Mouse (Mus musculus) MEL (cell line): Measurements from ENCODE around the gene Hcn2. TPM values are rescaled to one million over a fixed set of nuclear protein-coding genes. Genes with fewer than 3 reads are reported as not detected.

Experiments
- DNase-seq: peaks from one replicate; pipeline ENCODE4 v3.0.0; 2011; ENCODE audit warnings: low read depth, low spot score
- H3K27ac ChIP-seq: 2 replicates; pipeline ENCODE4 v1.5.1; 2012; ENCODE audit warnings: low read depth, mild to moderate bottlenecking, control low read depth, low read length, moderate library complexity; ENCODE audit not compliant: control insufficient read depth
- H3K27me3 ChIP-seq, 2 experiments: fragments of 150-350 bp in 1 of 2; sonication (generic) in 1 of 2; 2 replicates each; pipeline ENCODE4 v1.6.1; 2012; ENCODE audit warnings: low read length in 2 of 2, mild to moderate bottlenecking in 2 of 2, improper control_type of control experiment in 1 of 2, moderate library complexity in 1 of 2; ENCODE audit not compliant: insufficient read depth in 2 of 2, control insufficient read depth in 1 of 2
- H3K36me3 ChIP-seq, 2 experiments: 2 replicates each; pipeline ENCODE4 v1.6.1; 2012 to 2014; ENCODE audit warnings: low read length in 2 of 2, improper control_type of control experiment in 1 of 2, inconsistent platforms in 1 of 2, mild to moderate bottlenecking in 1 of 2; ENCODE audit not compliant: insufficient read depth in 2 of 2, control insufficient read depth in 1 of 2
- H3K4me1 ChIP-seq, 2 experiments: fragments of 150-350 bp in 1 of 2; sonication (generic) in 1 of 2; 2 replicates each; pipeline ENCODE4 v1.6.1; 2012; ENCODE audit warnings: low read length in 2 of 2, improper control_type of control experiment in 1 of 2, mild to moderate bottlenecking in 1 of 2; ENCODE audit not compliant: insufficient read depth in 2 of 2, control insufficient read depth in 1 of 2
- H3K4me3 ChIP-seq, 2 experiments: fragments of 150-350 bp in 1 of 2; sonication (generic) in 1 of 2; 2 replicates each; pipeline ENCODE4 v1.5.1; 2012; ENCODE audit warnings: low read depth in 2 of 2, low read length in 2 of 2, mild to moderate bottlenecking in 2 of 2, moderate library complexity in 2 of 2, control low read depth in 1 of 2, improper control_type of control experiment in 1 of 2; ENCODE audit not compliant: control insufficient read depth in 1 of 2, insufficient read depth in 1 of 2
- H3K79me2 ChIP-seq: 2 replicates; pipeline ENCODE4 v1.6.1; 2012; ENCODE audit warnings: mild to moderate bottlenecking, low read length, moderate library complexity; ENCODE audit not compliant: control insufficient read depth, poor library complexity, insufficient read depth
- H3K9ac ChIP-seq: 2 replicates; pipeline ENCODE4 v1.6.1; 2012; ENCODE audit warnings: low read depth, mild to moderate bottlenecking, control low read depth, low read length, moderate library complexity; ENCODE audit not compliant: control insufficient read depth, poor library complexity, severe bottlenecking
- H3K9me3 ChIP-seq: fragments of 150-350 bp; sonication (generic); replicated peaks from 2 replicates; pipeline ENCODE4 v1.6.1; 2012; ENCODE audit warnings: mild to moderate bottlenecking, low read length, improper control_type of control experiment, moderate library complexity; ENCODE audit not compliant: insufficient read depth
- CHD2 ChIP-seq: IDR thresholded peaks from 2 replicates; pipeline ENCODE4 v1.6.1; 2011; ENCODE audit warnings: low read length, improper control_type of control experiment
- E2F4 ChIP-seq: IDR thresholded peaks from 2 replicates; pipeline ENCODE4 v1.6.1; 2011; ENCODE audit warnings: low read depth, low read length, improper control_type of control experiment, borderline replicate concordance
- EP300 ChIP-seq, 2 experiments: IDR thresholded peaks; 2 replicates each; pipeline ENCODE4 v1.6.1; 2011; ENCODE audit warnings: improper control_type of control experiment in 2 of 2, low read length in 2 of 2, low read depth in 1 of 2, mild to moderate bottlenecking in 1 of 2
- GABPA ChIP-seq: IDR thresholded peaks from 2 replicates; pipeline ENCODE4 v1.6.1; 2012; ENCODE audit warnings: low read depth, mild to moderate bottlenecking, inconsistent platforms, low read length, improper control_type of control experiment, moderate library complexity
- HCFC1 ChIP-seq: IDR thresholded peaks from 2 replicates; pipeline ENCODE4 v1.6.1; 2012; ENCODE audit warnings: low read depth, mild to moderate bottlenecking, inconsistent platforms, low read length, improper control_type of control experiment, moderate library complexity
- JUND ChIP-seq: IDR thresholded peaks from 2 replicates; pipeline ENCODE4 v1.6.1; 2011; ENCODE audit warnings: low read depth, mild to moderate bottlenecking, improper control_type of control experiment, low read length
- KAT2A ChIP-seq: conservative IDR thresholded peaks from 2 replicates; pipeline ENCODE4 v1.6.1; 2012; ENCODE audit warnings: low read depth, low read length, improper control_type of control experiment, inconsistent platforms
- MAX ChIP-seq: IDR thresholded peaks from 2 replicates; pipeline ENCODE4 v1.6.1; 2011; ENCODE audit warnings: low read length, improper control_type of control experiment
- MAZ ChIP-seq: IDR thresholded peaks from 2 replicates; pipeline ENCODE4 v1.6.1; 2012; ENCODE audit warnings: low read depth, mild to moderate bottlenecking, inconsistent platforms, low read length, improper control_type of control experiment
- MXI1 ChIP-seq: IDR thresholded peaks from 2 replicates; pipeline ENCODE4 v1.6.1; 2011; ENCODE audit warnings: mild to moderate bottlenecking, low read depth, low read length, improper control_type of control experiment
- MYB ChIP-seq: IDR thresholded peaks from 2 replicates; pipeline ENCODE4 v1.6.1; 2011; ENCODE audit warnings: mild to moderate bottlenecking, low read depth, low read length, improper control_type of control experiment
- NELFE ChIP-seq: IDR thresholded peaks from 2 replicates; pipeline ENCODE4 v1.6.1; 2011; ENCODE audit warnings: low read depth, low read length, improper control_type of control experiment
- POLR2A ChIP-seq, 2 experiments: IDR thresholded peaks; 2 replicates each; pipeline ENCODE4 v1.6.1; 2011 to 2012; ENCODE audit warnings: low read length in 2 of 2, mild to moderate bottlenecking in 2 of 2, control low read depth in 1 of 2, improper control_type of control experiment in 1 of 2, low read depth in 1 of 2, moderate library complexity in 1 of 2; ENCODE audit not compliant: control insufficient read depth in 1 of 2, insufficient read depth in 1 of 2, poor library complexity in 1 of 2
- POLR2AphosphoS2 ChIP-seq: IDR thresholded peaks from 2 replicates; pipeline ENCODE4 v1.6.1; 2011; ENCODE audit warnings: low read length, improper control_type of control experiment
- POLR2AphosphoS5 ChIP-seq: IDR thresholded peaks from 2 replicates; pipeline ENCODE4 v1.6.1; 2012; ENCODE audit warnings: low read depth, borderline replicate concordance, mild to moderate bottlenecking, inconsistent platforms, low read length, moderate library complexity, mixed read lengths
- RAD21 ChIP-seq: IDR thresholded peaks from 2 replicates; pipeline ENCODE4 v1.6.1; 2011; ENCODE audit warnings: mild to moderate bottlenecking, low read depth, low read length, improper control_type of control experiment
- SIN3A ChIP-seq: IDR thresholded peaks from 2 replicates; pipeline ENCODE4 v1.6.1; 2012; ENCODE audit warnings: low read length, improper control_type of control experiment, inconsistent platforms
- TBP ChIP-seq: IDR thresholded peaks from 2 replicates; pipeline ENCODE4 v1.8.0; 2011; ENCODE audit warnings: low read depth, low read length, improper control_type of control experiment
- TCF12 ChIP-seq: IDR thresholded peaks from 2 replicates; pipeline ENCODE4 v1.6.1; 2014; ENCODE audit warnings: low read depth, mild to moderate bottlenecking, inconsistent platforms, low read length, improper control_type of control experiment, moderate library complexity
- USF1 ChIP-seq: IDR thresholded peaks from 2 replicates; pipeline ENCODE4 v1.6.1; 2014; ENCODE audit warnings: low read depth, mild to moderate bottlenecking, inconsistent platforms, low read length, improper control_type of control experiment, moderate library complexity
- ZMIZ1 ChIP-seq: IDR thresholded peaks from 2 replicates; pipeline ENCODE4 v1.6.1; 2012; ENCODE audit warnings: low read depth, mild to moderate bottlenecking, inconsistent platforms, low read length, improper control_type of control experiment, moderate library complexity
- polyA plus RNA-seq, 2 experiments: library from polyadenylated mRNA; stranded (reverse) in 1 of 2; unstranded in 1 of 2; fragments of >175 nt in 1 of 2; fragments of >200 nt in 1 of 2; gene quantifications; 2 replicates each; pipeline versions ENCODE4 v1.2.1 to v1.2.4; 2012; ENCODE audit warnings: low replicate concordance in 2 of 2, low read depth in 1 of 2; ENCODE audit not compliant: insufficient read length in 2 of 2, insufficient read depth in 1 of 2, missing spikeins in 1 of 2
- total RNA-seq: library from RNA; depleted of rRNA; stranded (reverse); fragments of 300-350 nt; gene quantifications from 2 replicates; pipeline ENCODE4 v1.2.3, GENCODE M21; 2012

The Hcn2 gene
- total and polyA plus RNA-seq, 3 experiments, result 0.42 to 1.6 TPM; not detected in 1

- Histone ChIP-seq H3K79me2 (no peaks in the 10 kb centered on the region), H3K9ac (no peak overlapping the region), H3K4me1 (peaks cover 0 to 9% of the 10 kb centered on the region in 2 experiments; a peak in 2 of 4 replicates), H3K4me3 (no peak overlapping the region), H3K27ac (no peak overlapping the region), H3K9me3 (no peaks in the 10 kb centered on the region), H3K36me3 (peaks cover 0 to 6% of the 10 kb centered on the region in 2 experiments; a peak in 2 of 4 replicates), H3K27me3 (no peaks in the 10 kb centered on the region; a peak in 1 of 4 replicates)
- no peak for DNase-seq
- TF ChIP-seq TBP (no peak), E2F4 (no peak), GABPA (no peak)
Measured at GRCm38 (mm10) chr10:79714996-79715395, 1.4 kb upstream of the Hcn2 start.

- H3K79me2 ChIP-seq, result no peaks in the 10 kb centered on the region
- peak; percentile 48 for DNase-seq
- peak overlapping the region; percentile 56 for H3K9ac ChIP-seq
- peaks cover 0 to 8% of the 10 kb centered on the region in 2 experiments; a peak in 2 of 4 replicates for H3K4me1 ChIP-seq
- no peaks in the 10 kb centered on the region for H3K9me3 ChIP-seq
- TF ChIP-seq POLR2A (IDR thresholded peaks at IDR 0.05; ENCODE audit: control insufficient read depth in 1 of 2, insufficient read depth in 1 of 2, low read depth in 1 of 2, low read length in 2 of 2, poor library complexity in 1 of 2) (no peak), NELFE (no peak), POLR2AphosphoS2 (no peak), KAT2A (no peak), RAD21 (no peak), ZMIZ1 (no peak), MXI1 (no peak), USF1 (no peak), JUND (no peak), TCF12 (no peak), CHD2 (no peak), MYB (no peak)
- TF ChIP-seq, all 39 proteins: peak for 0
- Histone ChIP-seq H3K36me3 (peaks cover 0 to 6% of the 10 kb centered on the region in 2 experiments; a peak in 2 of 4 replicates), H3K27me3 (peaks cover 0 to 2% of the 10 kb centered on the region in 2 experiments; a peak in 2 of 4 replicates), H3K27ac (no peak overlapping the region), H3K4me3 (peak overlapping the region; percentile 54 to 63; a peak in 3 of 4 replicates)
Measured at GRCm38 (mm10) chr10:79716988-79717355, 538 bp downstream of the Hcn2 start.

DNA sequence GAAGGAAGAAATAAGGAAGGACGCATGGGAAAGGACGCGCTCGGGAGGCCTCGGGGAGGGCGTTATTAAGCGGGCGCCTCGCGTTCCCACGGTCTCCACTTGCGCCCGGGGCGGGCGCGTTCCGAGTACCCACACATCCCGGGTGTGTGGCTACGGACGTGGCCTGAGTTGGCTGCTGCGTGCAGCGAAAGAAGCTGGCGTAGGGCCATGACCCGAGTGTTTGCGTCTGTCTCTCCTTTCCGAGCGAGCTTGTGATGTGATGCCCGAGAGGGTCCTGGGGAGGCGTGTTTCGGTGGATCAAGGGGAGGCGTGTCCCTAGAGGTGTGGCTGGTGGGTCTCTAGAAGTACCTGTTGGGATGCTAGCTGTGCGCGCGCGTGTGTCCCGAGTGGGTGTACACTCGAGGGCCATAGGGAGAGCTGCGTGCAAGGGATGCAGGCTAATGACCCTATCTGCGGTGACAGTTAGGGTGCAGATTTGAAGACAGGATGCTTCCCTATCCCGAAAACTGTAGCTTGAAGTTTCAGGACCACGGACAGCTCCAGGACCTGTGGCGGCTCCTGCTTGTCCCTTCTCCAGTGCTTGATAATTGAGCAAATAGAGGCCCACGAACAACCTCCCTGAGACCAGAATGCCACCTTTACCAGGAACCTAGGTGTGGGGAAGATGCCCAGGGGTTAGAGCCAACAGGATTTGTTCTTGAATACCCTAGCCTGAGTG lies 1.4 kb downstream of the Hcn2 start:
- TF ChIP-seq RAD21 (no peak), E2F4 (no peak), EP300 (IDR thresholded peaks at IDR 0.05; ENCODE audit: low read depth in 1 of 2, low read length in 2 of 2) (no peak), TCF12 (no peak), TBP (no peak), HCFC1 (no peak), MAZ (no peak), POLR2AphosphoS5 (no peak), SIN3A (peak; percentile 95), MXI1 (peak; percentile 84), MAX (no peak)
- H3K9me3 ChIP-seq, result no peaks in the 10 kb centered on the region
- H3K27me3 ChIP-seq, result peaks cover 0 to 2% of the 10 kb centered on the region in 2 experiments; a peak in 2 of 4 replicates
- no peak overlapping the region for H3K9ac ChIP-seq
- peaks cover 0 to 3% of the 10 kb centered on the region in 2 experiments; a peak in 2 of 4 replicates for H3K4me1 ChIP-seq
- H3K27ac ChIP-seq, result no peak overlapping the region
- no peak overlapping the region for H3K4me3 ChIP-seq
- H3K79me2 ChIP-seq, result no peaks in the 10 kb centered on the region
- DNase-seq, result peak; percentile 89
- peaks cover 0 to 2% of the 10 kb centered on the region in 2 experiments; a peak in 2 of 4 replicates for H3K36me3 ChIP-seq
